Mouse (Mus musculus) forebrain, embryonic 14.5 days (tissue): ENCODE measurements around the gene Glra1. TPM values are rescaled to one million over a fixed set of nuclear protein-coding genes. Genes with fewer than 3 reads are reported as not detected.

Experiments
- ATAC-seq: fragments of 200-750 bp; cut with Nextera tagmentation; 2 replicates; pipeline ENCODE4 v1.8.0; 2017; ENCODE audit warnings: mild to moderate bottlenecking, moderate library complexity
- DNase-seq: peaks from one replicate; pipeline ENCODE4 v3.0.0-alpha.2; 2015; ENCODE audit warnings: low spot score
- H3K27ac ChIP-seq: fragments of 300-500 bp; sonication (generic); 2 replicates; pipeline ENCODE4 v1.5.1; 2014; ENCODE audit warnings: low read depth, mild to moderate bottlenecking, control low read depth, low read length, moderate library complexity
- H3K27me3 ChIP-seq: fragments of 300-500 bp; sonication (generic); replicated peaks from 2 replicates; pipeline ENCODE4 v1.6.1; 2014; ENCODE audit warnings: low read length, control low read depth, mixed read lengths; ENCODE audit not compliant: control insufficient read depth, insufficient read depth
- H3K36me3 ChIP-seq: fragments of 300-500 bp; sonication (generic); 2 replicates; pipeline ENCODE4 v1.6.1; 2014; ENCODE audit warnings: low read length, control low read depth; ENCODE audit not compliant: control insufficient read depth, insufficient read depth
- H3K4me1 ChIP-seq: fragments of 300-500 bp; sonication (generic); 2 replicates; pipeline ENCODE4 v1.6.1; 2014; ENCODE audit warnings: antibody characterized with exemption, low read length, control low read depth; ENCODE audit not compliant: control insufficient read depth, insufficient read depth
- H3K4me2 ChIP-seq: fragments of 300-500 bp; sonication (generic); 2 replicates; pipeline ENCODE4 v1.6.1; 2014; ENCODE audit warnings: mild to moderate bottlenecking, control low read depth, low read length
- H3K4me3 ChIP-seq: fragments of 300-500 bp; sonication (generic); 2 replicates; pipeline ENCODE4 v1.5.1; 2014; ENCODE audit warnings: low read depth, low read length, control low read depth
- H3K9ac ChIP-seq: fragments of 300-500 bp; sonication (generic); 2 replicates; pipeline ENCODE4 v1.6.1; 2014; ENCODE audit warnings: mild to moderate bottlenecking, low read length, control low read depth, moderate library complexity
- H3K9me3 ChIP-seq: fragments of 300-500 bp; sonication (generic); replicated peaks from 2 replicates; pipeline ENCODE4 v1.6.1; 2016; ENCODE audit warnings: low read length, control low read depth, mixed read lengths; ENCODE audit not compliant: control insufficient read depth
- WGBS: fragments of 180-500 bp; shearing (Covaris S2); extraction: QIAGEN DNeasy Blood & Tissue Kit; methylation state at CpG from one replicate; pipeline ENCODE4 v1.1.7; 2014; 5-methylcytosine and 5-hydroxymethylcytosine counted together
- polyA plus RNA-seq: library from polyadenylated mRNA; unstranded; fragments of >200 nt; fragmentation: Nextera tagmentation; extraction: Ambion mirVana; gene quantifications from 2 replicates; pipeline ENCODE4 v1.2.1, GENCODE M21; 2014

Glra1 gene
- polyA plus RNA-seq, 1 experiment from 2014 or later = not detected

GRCm38 (mm10) chr11:55534766-55535165 is 73.2 kb downstream of the Glra1 start:
- Histone ChIP-seq H3K4me1 (peaks cover 11% of the 10 kb centered on the region; the same call in 1 of the 2 replicates), H3K4me2 (no peak overlapping the region), H3K27ac (no peak overlapping the region), H3K36me3 (no peaks in the 10 kb centered on the region), H3K9ac (no peak overlapping the region), H3K27me3 (no peaks in the 10 kb centered on the region), H3K9me3 (no peaks in the 10 kb centered on the region), H3K4me3 (no peak overlapping the region)
- no peak for ATAC-seq
- peak; percentile 2 for DNase-seq
- WGBS = 47% methylated on average over 2 of the region's 2 CpGs

DNA sequence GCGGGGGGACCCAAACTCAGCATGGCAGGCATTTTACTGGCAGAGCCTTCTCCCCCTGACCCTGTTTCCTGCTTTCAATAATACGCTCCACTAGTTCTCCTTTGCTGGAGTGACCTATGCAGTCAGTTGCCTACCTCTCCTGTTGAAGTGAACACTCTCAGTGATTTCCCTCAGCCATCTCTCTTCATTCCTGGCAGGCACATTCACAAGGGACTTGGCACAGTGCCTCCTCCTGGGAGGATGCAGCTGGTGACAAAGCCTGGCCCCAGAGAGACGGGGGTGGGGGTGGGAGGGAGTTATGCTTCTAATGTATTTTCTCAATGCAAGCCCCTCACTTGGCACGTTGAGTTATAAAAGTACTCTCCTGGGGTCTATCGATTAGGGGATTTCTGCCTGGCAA is 74.6 kb downstream of the Glra1 start:
- DNase-seq (peak; percentile 90), ATAC-seq (peak; percentile 83)
- H3K4me1 ChIP-seq = peaks cover 11% of the 10 kb centered on the region; the same call in 1 of the 2 replicates
- 31% methylated on average over 5 of the region's 5 CpGs for WGBS
- H3K27ac ChIP-seq = no peak overlapping the region
- no peaks in the 10 kb centered on the region for H3K27me3 ChIP-seq
- H3K9me3 ChIP-seq = no peaks in the 10 kb centered on the region
- H3K4me3 ChIP-seq = no peak overlapping the region
- no peak overlapping the region for H3K4me2 ChIP-seq
- H3K36me3 ChIP-seq = no peaks in the 10 kb centered on the region
- no peak overlapping the region; the same call in 1 of the 2 replicates for H3K9ac ChIP-seq

- H3K9ac ChIP-seq = no peak overlapping the region
- H3K36me3 ChIP-seq = no peaks in the 10 kb centered on the region
- H3K4me2 ChIP-seq = no peak overlapping the region
- H3K4me1 ChIP-seq = peaks cover 11% of the 10 kb centered on the region; the same call in 1 of the 2 replicates
- no peak overlapping the region for H3K4me3 ChIP-seq
- ATAC-seq (no peak), DNase-seq (no peak)
- no peaks in the 10 kb centered on the region for H3K27me3 ChIP-seq
- H3K27ac ChIP-seq = no peak overlapping the region
- 83% methylated on average over 7 of the region's 7 CpGs for WGBS
- H3K9me3 ChIP-seq = no peaks in the 10 kb centered on the region
Measured at GRCm38 (mm10) chr11:55530741-55531140, 77.3 kb downstream of the Glra1 start.

GRCm38 (mm10) chr11:55518806-55519674 is 89.0 kb downstream of the Glra1 start:
- Histone ChIP-seq H3K27ac (no peak overlapping the region), H3K9ac (no peak overlapping the region), H3K36me3 (no peaks in the 10 kb centered on the region), H3K4me1 (no peaks in the 10 kb centered on the region), H3K9me3 (no peaks in the 10 kb centered on the region), H3K4me2 (no peak overlapping the region), H3K27me3 (no peaks in the 10 kb centered on the region), H3K4me3 (no peak overlapping the region)
- ATAC-seq = peak; percentile 69
- DNase-seq = peak; percentile 92
- WGBS = 9% methylated on average over 9 of the region's 9 CpGs

GRCm38 (mm10) chr11:55517666-55518065 is 90.3 kb downstream of the Glra1 start:
- DNase-seq (no peak), ATAC-seq (no peak)
- 71% methylated on average over 5 of the region's 5 CpGs for WGBS
- Histone ChIP-seq H3K36me3 (no peaks in the 10 kb centered on the region), H3K27ac (no peak overlapping the region), H3K27me3 (no peaks in the 10 kb centered on the region), H3K4me2 (no peak overlapping the region), H3K9ac (no peak overlapping the region), H3K9me3 (no peaks in the 10 kb centered on the region), H3K4me3 (no peak overlapping the region), H3K4me1 (no peaks in the 10 kb centered on the region)

DNA sequence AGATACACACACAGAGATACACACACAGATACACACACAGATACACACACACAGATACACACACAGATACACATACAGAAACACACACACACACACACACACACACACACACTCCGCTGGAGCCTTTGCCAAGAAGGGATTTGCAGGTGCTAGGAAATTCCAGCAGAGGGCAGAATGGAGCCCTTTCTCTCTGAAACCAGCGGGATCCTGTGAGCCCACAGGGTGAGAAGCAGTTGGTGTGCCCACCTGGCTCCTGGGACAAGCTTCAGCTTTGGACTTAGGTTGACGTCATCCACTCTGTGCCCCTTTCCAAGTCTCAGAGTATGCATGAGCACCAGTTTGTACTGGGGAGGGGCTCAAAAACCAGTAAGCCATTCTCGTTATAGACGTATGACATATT is 96.6 kb downstream of the Glra1 start:
- no peaks in the 10 kb centered on the region for H3K27me3 ChIP-seq
- no peaks in the 10 kb centered on the region for H3K36me3 ChIP-seq
- H3K4me1 ChIP-seq = no peaks in the 10 kb centered on the region
- H3K9ac ChIP-seq = no peak overlapping the region
- peak; percentile 37 for DNase-seq
- 57% methylated on average over 5 of the region's 5 CpGs for WGBS
- no peaks in the 10 kb centered on the region for H3K9me3 ChIP-seq
- ATAC-seq = no peak
- no peak overlapping the region for H3K4me3 ChIP-seq
- H3K4me2 ChIP-seq = no peak overlapping the region
- no peak overlapping the region for H3K27ac ChIP-seq

DNA sequence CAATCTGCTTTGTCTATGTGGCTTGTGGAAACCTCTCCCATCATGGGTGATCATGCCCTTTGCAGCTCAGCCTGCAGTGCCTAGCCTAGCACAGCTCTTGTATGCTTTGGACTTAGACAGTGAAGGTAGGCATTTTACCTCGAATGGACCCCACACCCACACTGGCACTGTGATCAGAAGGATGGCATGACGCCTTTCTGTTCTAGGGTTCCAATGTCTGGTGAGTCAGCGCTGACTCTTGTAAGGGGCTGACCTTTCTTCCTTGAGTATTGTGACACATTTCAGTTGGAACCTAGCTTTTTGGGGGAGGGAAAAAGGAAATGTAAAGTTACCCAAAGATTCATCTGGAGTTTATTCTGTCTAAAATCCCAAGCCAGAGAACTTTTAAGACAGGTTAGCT is 102.5 kb downstream of the Glra1 start:
- no peak for DNase-seq
- Histone ChIP-seq H3K4me3 (no peak overlapping the region), H3K9ac (no peak overlapping the region), H3K36me3 (peaks cover 28% of the 10 kb centered on the region), H3K27ac (no peak overlapping the region), H3K4me2 (no peak overlapping the region), H3K27me3 (no peaks in the 10 kb centered on the region), H3K9me3 (no peaks in the 10 kb centered on the region), H3K4me1 (no peaks in the 10 kb centered on the region)
- ATAC-seq = no peak
- 87% methylated on average over 3 of the region's 3 CpGs for WGBS

GRCm38 (mm10) chr11:55502886-55503285 is 105.1 kb downstream of the Glra1 start:
- DNase-seq (no peak), ATAC-seq (no peak)
- WGBS = 83% methylated on average over 5 of the region's 5 CpGs
- Histone ChIP-seq H3K4me2 (no peak overlapping the region), H3K27me3 (no peaks in the 10 kb centered on the region), H3K4me3 (no peak overlapping the region), H3K4me1 (no peaks in the 10 kb centered on the region), H3K36me3 (peaks cover 49% of the 10 kb centered on the region), H3K9me3 (no peaks in the 10 kb centered on the region), H3K27ac (no peak overlapping the region), H3K9ac (no peak overlapping the region)

DNA sequence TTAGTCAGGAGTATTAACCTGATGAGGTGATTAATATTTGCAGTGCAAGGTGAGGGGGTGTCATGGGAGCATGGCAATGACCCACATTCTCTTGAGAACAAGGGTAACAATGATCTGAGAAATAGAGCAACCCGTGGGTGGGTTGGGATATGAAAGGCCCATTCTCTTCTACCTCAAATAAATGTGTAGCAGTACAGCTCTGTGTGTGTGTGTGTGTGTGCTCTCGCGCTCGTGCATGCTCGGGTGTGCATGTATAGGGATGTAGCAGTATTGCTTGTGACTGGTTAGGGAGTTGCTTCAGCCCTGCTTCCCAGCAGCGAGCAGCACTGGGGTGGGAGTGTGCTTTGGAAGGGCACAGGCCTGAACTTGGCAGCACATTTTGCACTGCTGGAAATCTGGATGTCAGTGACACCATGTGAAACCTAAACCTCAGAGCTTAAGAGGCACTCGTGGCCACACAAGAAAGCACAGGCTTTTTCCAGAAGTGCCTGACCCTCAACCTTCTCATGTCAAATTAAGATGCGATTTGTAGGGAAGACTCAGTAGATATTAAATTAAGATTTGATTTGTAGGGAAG is 106.0 kb downstream of the Glra1 start:
- DNase-seq (no peak), ATAC-seq (no peak)
- Histone ChIP-seq H3K27me3 (no peaks in the 10 kb centered on the region), H3K27ac (no peak overlapping the region), H3K4me1 (no peaks in the 10 kb centered on the region), H3K4me3 (no peak overlapping the region), H3K9me3 (no peaks in the 10 kb centered on the region), H3K9ac (no peak overlapping the region), H3K36me3 (peaks cover 57% of the 10 kb centered on the region), H3K4me2 (no peak overlapping the region)
- WGBS = 85% methylated on average over 8 of the region's 8 CpGs
